Mouse (Mus musculus) thymus, adult 18-20 months (tissue): ENCODE results near the gene Rps6kb2.

ENCODE experiments used
- DNase-seq, 2 experiments: peaks; one replicate each; pipeline ENCODE4 v3.0.0; 2022; ENCODE audit warnings: mixed read lengths in 2 of 2

Rps6kb2 gene

DNA sequence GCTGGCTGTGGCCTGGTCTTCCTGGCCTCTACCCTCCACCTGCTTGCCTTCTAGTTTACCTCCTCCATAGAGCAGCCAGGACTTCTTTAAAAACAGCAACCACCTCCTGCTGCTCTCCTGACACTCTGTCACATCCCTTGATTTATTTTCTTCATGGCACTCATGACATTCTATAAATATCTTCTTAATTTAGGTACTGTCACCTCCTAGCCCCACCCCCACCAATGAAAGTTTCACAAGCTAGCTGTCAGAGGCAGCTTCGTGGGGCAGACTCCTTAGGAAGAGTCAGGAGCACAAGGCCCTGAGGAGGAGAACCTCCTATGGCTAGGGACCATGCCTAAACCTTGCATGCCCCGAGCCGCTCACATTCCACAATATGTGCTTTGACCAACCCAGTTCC lies 24.1 kb upstream of the Rps6kb2 start:
- DNase-seq: no peak

DNA sequence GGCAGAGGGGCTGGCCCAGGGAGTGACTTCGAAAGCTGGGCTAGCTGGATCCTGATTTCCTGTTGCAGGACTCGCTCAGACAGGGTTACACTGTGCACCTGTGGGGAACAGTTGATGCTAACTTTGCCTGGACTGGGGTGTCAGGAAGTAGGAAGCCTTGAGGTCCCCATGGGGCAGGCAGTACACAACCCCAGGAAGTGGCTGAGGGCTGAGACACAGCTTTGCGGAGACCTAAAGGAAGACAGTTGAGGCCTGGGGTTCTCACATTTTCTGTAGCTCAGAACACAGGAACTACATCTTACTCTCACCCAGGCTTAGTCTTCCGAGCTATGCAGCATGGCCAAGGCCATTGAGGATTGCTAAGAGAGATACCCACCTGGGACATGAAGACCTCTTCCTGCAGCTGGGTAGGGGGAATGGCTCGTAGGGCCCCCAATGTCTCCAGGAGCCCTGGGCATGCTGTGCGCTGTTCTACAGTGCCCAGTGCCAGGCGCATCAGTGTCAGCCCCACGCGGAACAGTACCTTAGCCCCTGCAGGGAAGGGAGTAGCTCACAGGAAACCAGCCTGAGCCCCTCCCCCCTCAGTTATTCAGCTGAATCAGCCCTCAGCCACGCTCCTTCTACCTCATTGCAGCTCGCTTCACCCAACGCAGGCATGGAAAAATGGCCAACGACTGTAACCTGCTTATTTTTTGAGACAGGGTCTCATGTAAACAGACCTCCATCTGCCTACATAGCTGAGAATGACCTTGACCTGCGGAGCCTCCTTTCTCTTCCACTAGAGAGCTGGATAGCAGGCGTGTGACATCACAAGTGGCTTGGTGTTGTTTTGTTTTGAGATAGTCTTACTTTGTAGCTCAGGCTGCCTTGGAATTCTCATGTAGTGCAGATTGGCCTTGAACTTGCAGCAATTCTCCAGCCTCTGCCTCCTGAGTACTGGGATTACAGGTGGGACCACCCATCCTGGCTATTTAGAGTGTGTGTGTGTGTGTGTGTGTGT lies 22.1 kb upstream of the Rps6kb2 start:
- peak; percentile 77 to 91 for DNase-seq

DNA sequence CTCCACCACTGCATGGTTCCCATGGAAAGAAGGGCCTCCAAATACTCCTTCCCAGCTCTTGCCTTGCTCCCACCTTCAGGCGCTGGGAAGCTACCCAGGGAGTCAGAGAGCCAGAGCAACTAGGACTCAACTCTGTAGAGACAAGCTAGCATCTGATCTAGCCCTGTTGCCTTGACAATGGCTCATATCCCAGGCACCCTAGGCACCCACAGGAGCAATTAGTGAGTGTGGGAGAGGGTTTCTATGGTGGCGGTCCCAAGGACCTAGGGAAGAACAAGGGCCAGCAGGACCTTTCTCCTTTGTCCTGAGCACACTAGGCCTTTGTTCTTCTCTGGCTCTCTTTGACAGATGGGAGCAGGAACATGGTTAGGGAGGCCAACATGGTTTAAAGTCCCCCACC lies 20.5 kb upstream of the Rps6kb2 start:
- DNase-seq: no peak

DNA sequence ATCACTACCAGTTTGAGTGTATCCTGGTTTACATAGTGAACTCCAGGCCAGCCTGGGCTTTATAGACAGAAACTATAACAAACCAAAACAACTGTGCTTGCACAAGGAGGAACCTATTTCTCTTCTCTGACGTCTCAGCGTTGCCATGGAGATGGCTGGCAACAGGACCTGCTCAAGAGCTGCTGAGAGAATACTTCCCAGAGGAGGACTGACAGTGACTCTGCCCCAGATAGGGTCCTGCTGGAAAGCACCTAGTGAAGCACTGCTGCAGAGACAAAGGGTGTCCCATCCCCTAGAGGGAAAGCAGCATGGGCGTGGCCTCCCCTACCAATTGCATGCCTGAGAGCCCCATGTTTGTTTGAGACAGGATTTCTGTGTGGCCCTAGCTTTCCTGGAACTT lies 18.7 kb upstream of the Rps6kb2 start:
- no peak for DNase-seq

DNA sequence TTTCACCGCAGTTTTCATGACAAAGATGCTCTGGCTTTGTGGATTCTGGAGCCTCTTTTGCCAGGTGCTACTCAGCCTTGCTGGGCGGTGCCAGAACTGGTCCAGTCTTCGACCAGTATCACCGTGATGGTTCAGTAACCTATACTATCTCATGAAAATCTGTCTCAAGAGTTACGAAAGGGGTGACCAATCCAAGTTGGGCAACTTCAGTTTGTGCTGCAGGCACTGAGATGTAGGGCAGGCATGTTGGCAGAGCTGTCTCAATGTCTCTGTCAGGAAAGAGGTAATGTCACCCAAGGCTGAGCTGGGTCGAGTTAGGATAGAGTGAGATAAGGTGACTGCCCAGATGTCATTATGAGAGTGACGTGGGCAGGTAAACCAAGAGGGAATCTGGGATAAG lies 17.3 kb upstream of the Rps6kb2 start:
- no peak for DNase-seq

DNA sequence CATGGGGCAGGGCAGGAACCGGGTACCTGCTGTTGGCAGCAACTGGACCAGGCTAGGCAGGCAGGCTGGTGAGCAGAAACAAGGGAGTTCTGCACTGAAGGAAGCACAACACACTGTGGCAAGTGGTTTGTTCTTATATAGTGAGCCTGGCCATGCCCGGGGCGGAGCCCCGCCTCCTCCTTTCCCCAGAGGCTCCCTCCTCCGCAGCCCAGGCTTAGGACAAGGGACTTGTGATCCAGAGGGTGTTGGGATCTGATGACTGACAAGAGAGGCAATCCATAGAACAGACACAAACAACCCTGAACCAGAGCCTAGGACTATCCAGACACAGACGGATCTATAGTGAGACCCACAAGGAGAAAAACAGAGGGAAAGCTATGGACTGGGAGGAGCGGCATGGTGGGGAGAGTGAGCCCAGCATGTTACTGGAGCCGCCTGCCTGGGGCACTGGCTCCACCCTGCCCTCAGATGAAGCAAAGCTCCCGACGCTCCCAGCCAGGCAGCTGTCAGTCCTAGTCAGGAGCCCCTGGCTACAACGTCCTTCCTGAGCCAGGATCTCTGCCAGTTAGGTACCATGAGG lies 12.3 kb upstream of the Rps6kb2 start, which contains the start of gene Carns1:
TSS of gene Carns1 (minus strand) at position 112 of the 580 bp plus-strand sequence.
- no peak for DNase-seq

DNA sequence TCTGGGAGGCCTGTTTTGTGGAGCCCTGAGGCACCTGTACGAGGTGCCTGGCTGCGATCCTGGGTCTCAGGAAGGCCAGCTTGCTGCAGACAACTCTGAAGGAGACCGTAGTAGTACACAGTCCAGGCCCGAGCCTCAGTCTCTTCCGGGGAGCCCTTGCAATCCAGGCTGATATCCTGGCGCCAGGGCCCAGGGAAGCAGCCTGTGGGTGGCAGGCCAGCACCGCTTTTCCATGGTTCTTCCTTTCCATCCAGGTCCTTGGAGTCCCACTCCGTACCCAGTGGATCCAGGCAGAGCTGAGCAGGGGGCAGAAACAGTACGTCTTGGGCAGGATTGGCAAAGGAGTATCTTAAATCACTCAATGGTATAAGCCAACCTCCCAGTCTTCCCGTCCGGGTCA lies 9.8 kb upstream of the Rps6kb2 start:
- no peak for DNase-seq

DNA sequence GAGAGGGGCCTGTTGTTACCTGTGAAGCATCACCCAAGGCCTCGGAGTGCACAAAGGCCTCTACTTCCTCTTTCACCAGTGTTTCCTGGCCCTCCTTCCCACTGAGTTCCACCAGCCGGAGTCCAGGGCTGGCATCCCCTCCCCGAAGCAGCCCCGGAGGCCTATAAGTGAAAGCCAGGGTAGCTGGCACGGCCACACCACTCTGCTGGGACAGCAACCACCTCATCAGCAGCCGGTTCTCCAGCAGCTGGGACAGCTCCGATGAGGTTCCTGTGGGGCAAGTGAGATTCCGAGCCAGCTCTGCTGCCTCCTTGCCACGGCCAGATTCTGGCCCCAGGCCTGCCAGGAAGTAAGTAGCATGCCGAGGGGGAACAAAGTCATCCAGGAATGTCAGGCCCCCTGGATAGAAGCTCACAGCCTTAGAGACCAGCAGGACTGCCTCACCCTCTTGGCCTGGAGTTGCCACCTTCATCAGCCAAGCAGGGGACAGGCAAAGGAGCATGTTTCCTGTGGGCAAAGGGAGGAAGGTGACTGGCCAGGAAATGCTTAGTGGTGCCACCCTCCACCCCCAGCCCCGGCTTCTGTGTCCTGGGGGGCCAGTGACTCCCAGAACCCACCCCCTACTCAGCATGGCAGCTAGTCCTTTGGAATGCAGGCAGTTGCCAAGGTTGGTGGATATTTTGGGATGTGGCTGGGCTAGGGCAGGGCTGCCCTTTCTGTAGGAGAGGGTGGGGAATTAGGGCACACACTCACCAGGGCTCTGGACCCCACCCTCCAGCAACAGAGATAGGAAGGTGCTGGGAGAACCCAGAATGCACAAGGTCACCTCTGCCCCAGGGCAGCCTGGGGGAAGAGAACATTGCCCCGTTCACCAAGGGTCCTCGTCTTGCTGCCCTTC lies 8.5 kb upstream of the Rps6kb2 start:
- DNase-seq: no peak

DNA sequence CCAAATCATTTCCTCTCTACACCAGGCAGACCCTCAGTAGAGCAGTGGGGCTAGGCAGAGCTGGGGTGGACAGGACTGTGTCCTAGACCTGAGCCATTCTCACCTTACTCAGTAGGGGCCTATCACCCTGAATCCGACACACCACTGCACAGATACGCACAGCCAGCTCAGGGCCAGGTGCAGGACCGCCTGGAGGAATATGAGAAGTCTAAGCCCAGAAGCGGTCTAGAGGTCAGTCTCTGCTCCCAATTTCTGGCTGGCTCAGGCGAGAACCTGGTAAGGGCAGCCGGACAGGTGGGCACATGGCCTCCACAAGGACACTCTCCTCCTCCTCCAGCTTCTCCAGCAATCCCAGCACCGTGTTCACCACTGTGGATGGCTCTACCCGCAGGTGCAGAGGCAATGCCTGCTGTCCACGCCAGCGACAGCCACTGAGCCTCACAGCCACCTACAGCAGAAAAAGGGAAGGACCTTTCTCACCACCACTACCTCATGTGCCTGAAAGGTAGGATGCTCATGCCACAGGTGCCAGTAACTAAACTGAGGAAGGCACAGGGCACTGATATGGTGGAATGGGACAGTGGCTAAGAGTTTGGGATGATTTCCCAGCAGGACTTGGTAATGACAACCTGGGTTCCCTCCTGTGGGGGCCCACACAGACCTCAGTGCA lies 7.7 kb upstream of the Rps6kb2 start:
- DNase-seq: no peak

DNA sequence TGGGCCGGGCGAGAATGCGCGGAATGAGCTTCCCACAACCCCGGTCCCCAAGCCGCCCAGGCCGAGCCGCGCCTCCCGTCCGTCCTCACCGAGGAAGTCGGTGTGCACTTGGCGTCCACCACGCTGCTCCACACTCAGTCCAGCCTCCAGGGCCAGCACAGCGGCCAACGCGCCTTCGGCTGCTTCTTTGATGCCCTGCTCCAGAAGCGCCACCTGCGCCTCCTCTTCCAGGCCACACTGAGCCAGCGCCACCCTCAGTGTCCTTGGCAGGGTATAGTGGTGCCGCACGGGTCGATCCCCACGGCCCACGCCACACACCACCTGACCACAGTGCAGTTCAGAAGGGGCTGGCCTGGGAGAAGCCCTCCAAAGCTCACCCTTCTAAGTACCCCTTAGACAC lies 6.7 kb upstream of the Rps6kb2 start:
- DNase-seq: peak in 1 of 2 experiments; percentile 49

DNA sequence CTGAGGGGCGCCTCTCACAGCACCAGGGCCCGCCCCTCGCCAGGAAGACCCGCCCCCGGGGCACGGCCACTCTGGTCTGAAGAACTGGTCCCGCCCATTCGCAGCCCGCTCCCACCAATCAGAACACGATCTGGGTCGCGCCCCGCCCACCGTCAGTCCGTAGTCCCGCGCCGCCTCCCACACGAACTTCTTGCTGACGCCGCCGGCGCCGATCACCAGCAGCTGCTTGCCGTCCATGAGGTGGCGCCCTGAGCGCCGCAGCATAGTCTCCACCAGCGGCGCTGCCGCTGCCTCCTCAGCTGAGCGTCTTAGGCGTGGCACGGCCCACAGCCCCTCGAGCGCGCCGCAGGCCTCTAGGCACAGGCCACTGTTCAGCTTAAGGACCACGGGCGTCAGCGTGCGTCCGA lies 6.2 kb upstream of the Rps6kb2 start:
- peak; percentile 98 to 99 for DNase-seq

DNA sequence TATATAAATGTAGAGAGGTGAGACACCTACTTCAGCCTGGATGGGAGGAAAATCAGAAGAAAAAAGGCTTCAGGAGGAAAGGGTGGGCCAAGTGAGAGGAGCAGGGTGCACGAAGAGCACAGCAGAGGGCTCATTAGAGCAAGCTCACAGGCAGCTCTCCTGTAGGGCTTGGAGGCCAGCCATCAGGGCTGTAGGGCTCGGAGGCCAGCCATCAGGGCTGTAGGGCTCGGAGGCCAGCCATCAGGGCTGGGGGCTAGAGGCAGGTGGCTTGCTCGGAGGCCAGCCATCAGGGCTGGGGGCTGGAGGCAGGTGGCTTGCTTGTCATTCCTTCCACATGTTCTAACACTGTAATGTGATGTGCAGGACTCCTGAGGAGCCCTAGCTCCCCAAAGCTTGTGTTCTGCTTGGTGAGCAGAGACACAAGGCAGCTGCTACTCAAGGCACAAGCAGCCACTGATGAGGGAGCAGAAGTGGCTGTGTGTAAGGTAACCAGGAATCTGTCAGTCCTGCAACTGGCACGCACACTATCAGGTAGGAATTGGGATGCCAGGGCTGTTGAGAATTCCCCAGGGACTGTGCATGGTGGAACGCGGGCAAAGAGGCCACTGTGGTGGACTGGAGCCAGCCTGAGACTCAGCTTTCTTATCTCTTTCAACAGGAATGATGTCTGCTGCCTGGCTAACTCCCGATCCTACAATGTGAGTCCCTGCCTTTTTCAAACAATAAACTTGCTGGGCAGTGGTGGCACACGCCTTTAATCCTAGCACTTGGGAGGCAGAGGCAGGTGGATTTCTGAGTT lies 3.7 kb upstream of the Rps6kb2 start:
- no peak for DNase-seq

DNA sequence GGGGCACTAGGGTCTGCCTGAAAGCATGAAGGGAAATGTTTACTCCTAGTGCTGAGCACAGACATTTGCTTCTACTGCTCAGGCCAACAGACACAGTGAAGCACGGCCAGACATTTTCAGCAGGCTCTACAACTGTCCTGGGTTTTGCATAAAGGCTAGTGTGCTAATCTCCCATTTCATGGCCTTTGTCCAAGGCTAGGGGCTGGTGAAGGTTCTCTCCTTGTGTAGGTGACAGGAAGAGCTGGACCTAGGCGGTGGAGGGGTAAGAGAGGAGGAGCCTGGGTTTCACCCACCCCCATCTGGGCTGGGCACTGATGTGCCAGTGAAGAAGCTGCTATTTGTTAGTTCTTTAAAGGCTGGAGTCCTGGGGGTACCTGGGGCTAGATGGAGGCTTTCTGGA lies 1.6 kb upstream of the Rps6kb2 start:
- DNase-seq: no peak

DNA sequence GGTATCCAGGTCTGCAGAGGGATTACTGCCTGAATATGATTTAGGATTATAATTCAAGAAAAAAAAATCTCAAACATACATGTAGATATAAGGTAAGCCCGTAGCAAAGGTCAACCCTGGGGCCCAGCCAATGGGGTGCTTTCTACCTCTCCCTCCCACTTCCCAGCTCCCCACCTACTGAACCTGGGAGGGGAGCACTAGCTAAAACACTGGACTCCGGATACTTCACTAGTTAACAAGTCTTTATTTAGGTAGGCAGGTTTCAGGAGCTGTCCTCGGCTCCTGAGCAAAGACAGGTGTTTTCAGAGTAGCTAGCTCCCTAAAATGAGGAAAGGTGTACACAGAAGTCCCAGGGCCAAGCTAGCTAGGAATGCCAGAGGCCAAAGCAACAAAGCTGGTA lies 946 bp upstream of the Rps6kb2 start:
- no peak for DNase-seq

DNA sequence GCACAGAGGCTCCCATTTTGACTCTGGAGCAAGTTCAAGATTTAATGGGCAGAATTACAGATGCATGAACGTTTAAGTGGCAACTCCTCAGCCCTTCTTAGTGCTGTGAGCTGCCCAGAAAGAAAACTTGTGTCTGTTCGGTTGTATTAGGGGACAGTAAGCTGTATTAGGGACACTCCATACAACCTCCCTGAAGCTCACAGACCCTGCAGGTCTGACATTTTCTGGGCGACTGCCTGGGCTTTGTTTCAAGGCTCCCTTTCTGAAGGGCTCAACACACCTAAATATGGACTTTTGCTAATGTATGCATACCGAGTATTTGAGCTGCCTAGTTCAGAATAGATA lies 361 bp upstream of the Rps6kb2 start:
- no peak for DNase-seq

DNA sequence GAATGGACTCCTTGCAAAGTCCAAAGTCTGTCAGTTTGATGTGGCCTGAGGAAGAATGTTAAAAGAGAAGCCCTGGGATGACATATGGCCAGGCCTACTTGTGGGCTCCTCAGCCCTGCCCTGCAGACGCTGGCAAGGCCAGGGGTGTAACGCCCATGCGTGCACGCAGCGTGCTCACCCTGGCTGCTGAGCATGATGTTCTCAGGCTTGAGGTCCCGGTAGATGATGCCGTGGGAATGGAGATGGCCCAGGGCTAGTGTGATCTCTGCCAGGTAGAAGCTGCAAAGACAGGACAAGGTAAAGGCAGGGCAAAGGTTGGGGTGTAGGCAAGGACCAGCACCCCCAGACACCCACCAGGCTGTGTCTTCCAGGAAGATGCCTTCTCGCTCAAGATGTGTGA lies 4.1 kb downstream of the Rps6kb2 start:
- no peak for DNase-seq

DNA sequence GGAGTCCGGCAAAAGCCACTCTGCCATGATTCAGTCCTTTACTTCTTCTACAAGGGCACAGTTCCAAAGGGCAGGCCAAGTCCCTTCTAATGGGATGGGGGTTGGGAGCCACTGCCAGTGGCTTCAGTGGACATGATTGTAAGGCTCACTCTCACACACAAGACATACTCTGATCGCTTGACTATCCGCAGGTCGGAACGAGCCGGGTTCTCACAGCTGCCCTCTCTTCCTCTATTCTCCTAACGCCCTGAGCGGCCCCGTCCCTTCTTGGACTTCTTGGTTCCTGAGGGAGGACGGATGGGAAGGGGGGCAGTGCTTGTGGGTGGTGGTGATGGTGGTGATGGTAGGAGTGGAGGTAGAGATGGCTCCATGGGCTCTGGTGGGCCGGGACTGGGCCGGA lies 6.4 kb downstream of the Rps6kb2 start:
- DNase-seq: no peak

DNA sequence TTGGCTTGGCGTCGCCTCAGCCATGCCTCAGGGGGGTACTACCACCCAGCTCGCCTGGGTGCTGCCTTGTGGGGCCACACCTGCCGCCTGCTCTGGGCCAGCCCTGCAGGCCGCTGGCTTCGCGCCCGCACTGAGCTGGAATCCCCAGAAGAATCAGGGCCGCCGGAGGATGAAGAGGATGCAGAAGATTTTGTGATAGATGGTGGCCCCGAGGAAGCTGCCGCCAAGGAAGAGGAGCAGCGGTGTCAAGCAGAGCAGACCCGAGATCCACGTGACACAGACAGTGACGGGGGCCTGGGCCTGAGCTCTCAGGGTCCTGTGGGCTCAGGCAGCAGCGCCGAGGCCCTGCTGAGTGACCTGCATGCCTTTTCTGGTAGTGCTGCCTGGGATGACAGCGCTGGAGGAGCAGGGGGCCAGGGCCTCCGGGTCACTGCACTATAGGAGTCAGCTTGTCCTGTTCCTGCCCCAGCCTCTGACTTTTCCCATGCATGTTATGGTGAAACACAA lies 7.0 kb downstream of the Rps6kb2 start:
- peak in 1 of 2 experiments; percentile 47 for DNase-seq

DNA sequence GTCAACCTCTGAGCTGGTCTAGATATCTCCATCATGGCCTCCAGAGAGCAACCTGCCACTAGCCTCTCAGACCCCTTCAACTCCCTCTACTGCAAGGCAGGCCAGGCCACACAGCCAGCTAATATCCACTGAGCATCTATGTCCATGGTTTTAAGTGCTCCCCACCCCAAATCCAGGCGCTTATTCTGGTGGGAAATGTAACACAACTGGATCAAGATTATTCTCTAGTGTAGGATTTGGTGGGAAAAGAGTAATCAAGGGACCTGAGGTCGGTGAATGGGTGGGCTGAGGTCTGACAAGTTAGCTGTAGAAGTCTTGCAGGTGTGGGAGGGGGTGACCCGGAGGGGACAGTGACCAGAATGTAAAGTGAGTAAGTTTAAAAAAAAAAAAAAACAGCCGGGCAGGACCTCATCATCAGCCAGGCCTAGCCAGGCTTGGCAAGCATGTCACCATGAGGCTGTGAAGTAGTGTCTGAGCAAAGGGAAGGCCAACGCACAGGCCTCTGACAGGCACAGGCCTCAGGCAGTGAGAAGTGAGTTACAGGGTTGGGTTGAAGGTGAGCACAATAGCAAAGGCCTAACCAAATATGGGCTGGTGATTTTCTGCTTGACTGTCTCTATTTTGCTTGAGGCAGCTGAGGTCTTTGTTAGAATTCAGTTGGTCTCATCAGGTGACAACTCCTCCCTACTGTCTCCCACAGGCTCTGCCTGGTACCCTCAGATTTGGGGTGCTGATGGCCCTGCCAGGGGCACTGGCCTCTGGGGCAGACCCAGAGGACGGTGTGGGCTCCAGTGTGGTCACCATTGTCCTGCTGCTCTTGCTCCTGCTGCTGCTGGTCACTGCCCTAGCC lies 7.7 kb downstream of the Rps6kb2 start:
- no peak for DNase-seq

DNA sequence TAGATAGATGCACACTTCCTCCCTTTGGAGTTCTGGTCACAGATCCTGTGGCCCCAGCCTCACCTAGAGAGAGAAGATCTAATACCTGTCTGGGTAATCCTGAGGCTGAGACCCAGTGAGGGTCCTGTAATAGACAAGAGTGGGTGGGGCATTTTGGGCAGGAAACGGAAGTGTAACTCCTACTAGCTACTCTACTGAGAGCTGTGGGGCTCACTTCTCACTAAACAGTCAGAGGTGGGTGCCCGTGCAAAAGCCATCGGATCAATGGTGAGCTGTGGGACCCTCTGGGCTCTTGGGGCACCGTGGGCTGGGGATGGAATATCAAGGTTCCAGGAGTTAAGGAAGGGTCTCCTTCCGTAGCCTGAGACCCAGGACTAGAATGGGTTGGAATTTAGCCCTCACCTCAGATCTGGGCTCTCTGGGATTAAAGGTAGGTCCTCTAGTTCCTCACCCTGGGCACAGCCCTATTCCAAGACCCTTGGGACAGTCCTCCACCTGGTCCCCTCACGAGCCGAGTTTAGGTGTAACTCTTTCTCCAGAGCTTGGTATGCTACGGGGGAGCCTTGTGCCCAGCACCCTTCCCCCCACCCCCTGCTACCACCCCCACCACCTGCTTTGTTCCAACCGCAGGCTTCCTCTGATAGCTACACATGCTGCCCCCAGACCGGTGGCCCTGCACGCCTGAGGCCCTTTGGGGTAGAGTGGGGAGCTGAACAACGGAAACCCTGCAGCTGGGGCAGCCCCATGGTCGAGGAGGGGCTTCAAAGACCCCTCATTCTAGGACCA lies 8.5 kb downstream of the Rps6kb2 start:
- DNase-seq: peak; percentile 74 to 86
